Mouse (Mus musculus) embryonic facial prominence, embryonic 14.5 days (tissue): ENCODE data around the gene Bcl11b. TPM values are rescaled to one million over a fixed set of nuclear protein-coding genes. Genes with fewer than 3 reads are reported as not detected.
A peak's percentile ranks its signal among the peaks of the same experiment; 100 is the strongest.

Experiments used
- ATAC-seq: fragments of 200-750 bp; cut with Nextera tagmentation; 2 replicates; pipeline ENCODE4 v1.8.0; 2017; ENCODE audit warnings: low read depth, moderate number of reproducible peaks, moderate TSS enrichment
- DNase-seq: peaks from one replicate; pipeline ENCODE4 v3.0.0-alpha.2; 2015; ENCODE audit warnings: low spot score
- H3K27ac ChIP-seq: fragments of 300-500 bp; sonication (generic); replicated peaks from 2 replicates; pipeline ENCODE4 v1.5.1; 2014; ENCODE audit warnings: low read depth, mild to moderate bottlenecking, low read length, moderate library complexity
- H3K27me3 ChIP-seq: fragments of 300-500 bp; sonication (generic); replicated peaks from 2 replicates; pipeline ENCODE4 v1.6.1; 2014; ENCODE audit warnings: low read length; ENCODE audit not compliant: control insufficient read depth, insufficient read depth
- H3K36me3 ChIP-seq: fragments of 300-500 bp; sonication (generic); 2 replicates; pipeline ENCODE4 v1.6.1; 2014; ENCODE audit warnings: low read length, mixed read lengths; ENCODE audit not compliant: control insufficient read depth, insufficient read depth
- H3K4me1 ChIP-seq: fragments of 300-500 bp; sonication (generic); 2 replicates; pipeline ENCODE4 v1.6.1; 2014; ENCODE audit warnings: antibody characterized with exemption, low read length; ENCODE audit not compliant: control insufficient read depth, insufficient read depth
- H3K4me2 ChIP-seq: fragments of 300-500 bp; sonication (generic); 2 replicates; pipeline ENCODE4 v1.6.1; 2014; ENCODE audit warnings: low read depth, mild to moderate bottlenecking, low read length, moderate library complexity, mixed read lengths
- H3K4me3 ChIP-seq: fragments of 300-500 bp; sonication (generic); 2 replicates; pipeline ENCODE4 v1.5.1; 2014; ENCODE audit warnings: low read depth, mild to moderate bottlenecking, low read length
- H3K9ac ChIP-seq: fragments of 300-500 bp; sonication (generic); 2 replicates; pipeline ENCODE4 v1.6.1; 2014; ENCODE audit warnings: low read depth, mild to moderate bottlenecking, low read length, moderate library complexity, mixed read lengths
- H3K9me3 ChIP-seq: fragments of 300-500 bp; sonication (generic); 2 replicates; pipeline ENCODE4 v1.6.1; 2016; ENCODE audit warnings: low read length; ENCODE audit not compliant: control insufficient read depth
- WGBS: fragments of 180-500 bp; shearing (Covaris S2); extraction: QIAGEN DNeasy Blood & Tissue Kit; methylation state at CpG from one replicate; pipeline ENCODE4 v1.1.7; 2014; 5-methylcytosine and 5-hydroxymethylcytosine counted together
- polyA plus RNA-seq: library from polyadenylated mRNA; unstranded; fragments of >200 nt; fragmentation: Nextera tagmentation; extraction: Ambion mirVana; gene quantifications from 2 replicates; pipeline ENCODE4 v1.2.1, GENCODE M21; 2014

Bcl11b gene
- polyA plus RNA-seq, 1 experiment from 2014 or later, result 16.5 TPM

GRCm38 (mm10) chr12:107950667-107951179 is 52.7 kb downstream of the Bcl11b start:
- Histone ChIP-seq H3K9me3 (no peaks in the 10 kb centered on the region), H3K4me3 (peak overlapping the region; percentile 18; the same call in 1 of the 2 replicates), H3K36me3 (no peaks in the 10 kb centered on the region), H3K4me2 (peak overlapping the region; percentile 40), H3K27me3 (no peaks in the 10 kb centered on the region), H3K4me1 (peaks cover 59% of the 10 kb centered on the region), H3K27ac (peak overlapping the region; percentile 64), H3K9ac (no peak overlapping the region)
- ATAC-seq (no peak), DNase-seq (peak; percentile 76)
- WGBS, result 29% methylated on average over 20 of the region's 20 CpGs

- Histone ChIP-seq H3K9ac (no peak overlapping the region), H3K4me3 (no peak overlapping the region), H3K4me2 (no peak overlapping the region), H3K4me1 (peaks cover 47% of the 10 kb centered on the region), H3K27me3 (no peaks in the 10 kb centered on the region), H3K27ac (no peak overlapping the region), H3K9me3 (no peaks in the 10 kb centered on the region), H3K36me3 (no peaks in the 10 kb centered on the region)
- WGBS, result 72% methylated on average over 10 of the region's 10 CpGs
- ATAC-seq (no peak), DNase-seq (no peak)
Measured at GRCm38 (mm10) chr12:107949416-107949815, 54.0 kb downstream of the Bcl11b start.

DNA sequence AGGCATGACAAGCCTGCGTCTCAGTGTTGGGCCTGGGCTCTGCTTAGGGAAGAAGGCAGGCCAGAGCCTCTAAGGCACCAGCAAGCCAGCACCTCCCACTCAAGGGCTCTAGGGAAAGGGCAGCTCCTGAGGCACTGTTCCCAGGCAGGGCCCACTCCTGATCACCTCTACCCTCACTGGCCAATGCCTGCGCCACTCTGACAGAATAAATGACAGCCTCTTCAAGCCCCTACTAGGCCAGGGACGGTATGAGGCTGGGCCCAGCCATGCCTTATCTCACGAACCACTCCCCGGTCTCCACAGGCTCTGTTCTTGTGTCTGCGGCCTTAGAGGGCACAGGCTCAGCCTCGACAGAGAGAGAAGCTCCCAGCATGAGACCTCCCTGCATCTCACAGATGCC is 61.3 kb downstream of the Bcl11b start:
- DNase-seq (no peak), ATAC-seq (0 out of 2 replicates have a peak, but pooled peaks have one; percentile 3)
- no peak overlapping the region for H3K4me2 ChIP-seq
- no peak overlapping the region for H3K4me3 ChIP-seq
- no peak overlapping the region for H3K9ac ChIP-seq
- no peaks in the 10 kb centered on the region for H3K9me3 ChIP-seq
- H3K36me3 ChIP-seq, result no peaks in the 10 kb centered on the region
- 71% methylated on average over 7 of the region's 7 CpGs for WGBS
- H3K4me1 ChIP-seq, result no peaks in the 10 kb centered on the region
- no peaks in the 10 kb centered on the region for H3K27me3 ChIP-seq
- H3K27ac ChIP-seq, result no peak overlapping the region

DNA sequence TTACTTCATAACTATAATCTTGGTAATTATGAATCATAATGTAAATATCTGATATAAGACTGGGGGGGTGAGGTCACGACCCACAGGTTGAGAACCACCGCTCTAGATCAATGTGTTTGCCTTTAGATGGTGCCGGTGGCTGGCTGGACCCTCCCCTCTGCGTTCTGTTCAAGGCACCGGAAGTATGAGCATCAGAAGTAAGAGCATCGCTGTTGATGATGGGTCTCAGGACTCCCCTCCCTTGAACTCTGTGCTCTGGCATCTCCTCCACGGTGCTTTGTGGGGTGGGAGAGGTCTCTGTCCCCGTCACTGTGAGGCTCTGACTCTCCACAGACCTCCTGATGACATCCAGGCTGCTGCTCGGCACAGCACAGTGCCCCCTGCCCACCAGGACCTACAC is 62.6 kb downstream of the Bcl11b start:
- DNase-seq (no peak), ATAC-seq (no peak)
- Histone ChIP-seq H3K4me1 (no peaks in the 10 kb centered on the region), H3K9me3 (no peaks in the 10 kb centered on the region), H3K27ac (no peak overlapping the region), H3K9ac (no peak overlapping the region), H3K4me2 (no peak overlapping the region), H3K4me3 (no peak overlapping the region), H3K36me3 (no peaks in the 10 kb centered on the region), H3K27me3 (no peaks in the 10 kb centered on the region)
- WGBS, result 97% methylated on average over 8 of the region's 9 CpGs

GRCm38 (mm10) chr12:107939177-107939576 is 64.2 kb downstream of the Bcl11b start:
- Histone ChIP-seq H3K27me3 (no peaks in the 10 kb centered on the region), H3K9ac (no peak overlapping the region), H3K27ac (no peak overlapping the region), H3K9me3 (no peaks in the 10 kb centered on the region), H3K4me2 (no peak overlapping the region), H3K4me3 (no peak overlapping the region), H3K36me3 (no peaks in the 10 kb centered on the region), H3K4me1 (peaks cover 4% of the 10 kb centered on the region; the same call in 1 of the 2 replicates)
- ATAC-seq (no peak), DNase-seq (no peak)
- WGBS, result 49% methylated on average over 4 of the region's 4 CpGs

DNA sequence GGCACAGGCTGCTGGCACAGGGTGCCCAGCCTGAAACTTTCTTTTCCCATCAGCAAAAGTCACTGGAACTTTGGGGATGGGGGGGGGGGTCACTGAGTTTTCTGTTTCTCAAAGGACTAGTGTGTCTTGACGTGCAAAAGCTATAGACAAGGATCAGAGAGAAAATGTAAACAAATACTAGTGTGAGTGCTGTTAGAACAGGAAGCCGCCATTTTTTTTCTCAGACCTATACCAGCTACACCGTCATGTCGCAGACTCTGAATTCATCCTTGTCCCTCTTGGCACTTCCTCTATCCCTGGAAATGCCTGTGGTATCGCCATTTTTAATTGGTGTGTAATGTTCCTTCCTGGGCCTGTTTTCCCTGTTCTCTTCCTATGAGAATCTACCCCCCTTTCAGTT is 66.4 kb downstream of the Bcl11b start:
- no peak for ATAC-seq
- WGBS, result 68% methylated on average over 5 of the region's 5 CpGs
- no peak overlapping the region for H3K4me3 ChIP-seq

DNA sequence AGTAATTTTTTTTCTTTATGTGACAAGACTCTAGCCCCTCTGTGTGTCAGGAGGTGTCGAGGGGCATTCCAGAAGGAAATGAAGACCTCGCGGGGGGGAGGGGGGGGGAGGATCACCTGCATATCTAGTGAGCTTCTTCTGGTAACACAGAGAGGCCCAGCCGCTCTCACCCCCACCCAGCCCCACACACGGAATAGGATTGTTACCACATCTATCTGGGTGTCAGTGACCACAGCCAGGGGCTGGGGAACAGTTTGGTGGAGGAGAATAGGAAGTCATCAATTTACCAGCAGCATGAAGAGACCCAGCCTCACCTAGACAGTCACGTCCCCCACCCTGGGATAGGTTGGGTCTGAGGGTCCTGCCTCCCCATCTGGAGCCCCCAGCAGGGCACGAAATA is 67.0 kb downstream of the Bcl11b start:
- WGBS, result 80% methylated on average over 7 of the region's 7 CpGs
- Histone ChIP-seq H3K9me3 (no peaks in the 10 kb centered on the region), H3K4me2 (no peak overlapping the region), H3K4me3 (no peak overlapping the region), H3K4me1 (peaks cover 20% of the 10 kb centered on the region), H3K27me3 (no peaks in the 10 kb centered on the region), H3K27ac (no peak overlapping the region), H3K9ac (no peak overlapping the region), H3K36me3 (no peaks in the 10 kb centered on the region)
- ATAC-seq (no peak), DNase-seq (no peak)

More for the DNA sequence above, 66.4 kb downstream of the Bcl11b start:
- H3K27me3 ChIP-seq, result no peaks in the 10 kb centered on the region
- H3K36me3 ChIP-seq, result no peaks in the 10 kb centered on the region
- H3K4me2 ChIP-seq, result no peak overlapping the region
- peaks cover 15% of the 10 kb centered on the region for H3K4me1 ChIP-seq
- DNase-seq, result no peak
- no peaks in the 10 kb centered on the region for H3K9me3 ChIP-seq
- H3K9ac ChIP-seq, result no peak overlapping the region
- no peak overlapping the region for H3K27ac ChIP-seq

- H3K27ac ChIP-seq, result no peak overlapping the region
- H3K27me3 ChIP-seq, result no peaks in the 10 kb centered on the region
- WGBS, result 74% methylated on average over 19 of the region's 19 CpGs
- no peak overlapping the region for H3K4me2 ChIP-seq
- H3K9ac ChIP-seq, result no peak overlapping the region
- H3K36me3 ChIP-seq, result no peaks in the 10 kb centered on the region
- H3K9me3 ChIP-seq, result no peaks in the 10 kb centered on the region
- H3K4me3 ChIP-seq, result no peak overlapping the region
- H3K4me1 ChIP-seq, result peaks cover 32% of the 10 kb centered on the region
- ATAC-seq (no peak), DNase-seq (no peak)
Measured at GRCm38 (mm10) chr12:107934831-107935437, 68.5 kb downstream of the Bcl11b start.

DNA sequence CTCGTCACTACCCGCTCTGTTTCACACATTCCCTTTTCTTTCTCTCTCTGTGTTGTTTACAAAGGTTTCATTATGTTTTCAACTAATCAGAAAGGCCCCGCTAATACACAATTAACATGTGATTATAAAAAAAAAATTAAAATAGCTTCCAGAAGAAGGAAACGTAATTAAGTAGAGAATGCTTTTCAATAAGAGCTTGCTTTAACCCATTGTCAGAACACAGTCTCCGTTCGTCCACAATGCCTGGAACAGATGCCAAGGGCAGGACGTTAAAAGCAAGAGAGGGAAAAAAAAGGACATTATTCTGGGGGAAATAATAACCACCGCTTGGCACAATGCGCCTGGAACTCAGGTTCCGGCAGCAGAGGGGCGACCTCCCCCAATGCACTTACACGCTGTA is 71.3 kb downstream of the Bcl11b start:
- no peak overlapping the region for H3K4me2 ChIP-seq
- no peaks in the 10 kb centered on the region for H3K27me3 ChIP-seq
- peak overlapping the region; percentile 77; the same call in 1 of the 2 replicates for H3K27ac ChIP-seq
- H3K4me1 ChIP-seq, result peaks cover 54% of the 10 kb centered on the region
- H3K9me3 ChIP-seq, result no peaks in the 10 kb centered on the region
- no peak overlapping the region for H3K4me3 ChIP-seq
- WGBS, result 62% methylated on average over 12 of the region's 12 CpGs
- ATAC-seq (no peak), DNase-seq (no peak)
- H3K9ac ChIP-seq, result no peak overlapping the region
- H3K36me3 ChIP-seq, result no peaks in the 10 kb centered on the region
